Mouse (Mus musculus) heart, adult 18-20 months (tissue): ENCODE results near the gene Pex26. TPM values are rescaled to one million over a fixed set of nuclear protein-coding genes. Genes with fewer than 3 reads are reported as not detected.
A peak's percentile ranks its signal among the peaks of the same experiment; 100 is the strongest.

ENCODE experiments used
- DNase-seq, 2 experiments: peaks; one replicate each; pipeline ENCODE4 v3.0.0; 2021 to 2022; ENCODE audit warnings: mixed read lengths in 1 of 2
- total RNA-seq, 2 experiments: library from RNA; stranded (reverse); gene quantifications; 2 replicates each; pipeline ENCODE4 v1.2.3; 2021

The Pex26 gene
- total RNA-seq, 2 experiments from 2014 or later, result 6.7 to 7.9 TPM

DNA sequence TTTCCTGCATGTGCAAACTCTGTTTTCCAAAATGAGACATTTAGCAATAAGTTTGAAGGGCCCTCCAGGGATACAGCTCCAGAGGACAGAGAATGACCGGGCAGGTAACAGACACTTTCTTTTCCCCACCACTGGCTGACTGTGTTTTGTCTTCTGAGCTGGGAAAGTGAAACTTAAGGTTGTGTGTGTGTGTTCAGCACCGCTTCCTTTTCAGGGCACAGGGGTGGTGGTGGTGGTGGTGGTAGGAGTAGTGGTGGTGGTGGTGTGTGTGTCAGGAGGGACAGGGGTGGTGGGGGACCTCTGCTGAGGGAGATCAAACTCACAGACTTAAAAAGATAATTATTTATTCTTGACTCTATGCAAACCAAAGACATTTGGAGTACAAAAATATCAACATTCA, 58.3 kb downstream of the Pex26 start:
- DNase-seq, result no peak

GRCm38 (mm10) chr6:121243161-121243560, 59.7 kb downstream of the Pex26 start:
- no peak for DNase-seq

DNA sequence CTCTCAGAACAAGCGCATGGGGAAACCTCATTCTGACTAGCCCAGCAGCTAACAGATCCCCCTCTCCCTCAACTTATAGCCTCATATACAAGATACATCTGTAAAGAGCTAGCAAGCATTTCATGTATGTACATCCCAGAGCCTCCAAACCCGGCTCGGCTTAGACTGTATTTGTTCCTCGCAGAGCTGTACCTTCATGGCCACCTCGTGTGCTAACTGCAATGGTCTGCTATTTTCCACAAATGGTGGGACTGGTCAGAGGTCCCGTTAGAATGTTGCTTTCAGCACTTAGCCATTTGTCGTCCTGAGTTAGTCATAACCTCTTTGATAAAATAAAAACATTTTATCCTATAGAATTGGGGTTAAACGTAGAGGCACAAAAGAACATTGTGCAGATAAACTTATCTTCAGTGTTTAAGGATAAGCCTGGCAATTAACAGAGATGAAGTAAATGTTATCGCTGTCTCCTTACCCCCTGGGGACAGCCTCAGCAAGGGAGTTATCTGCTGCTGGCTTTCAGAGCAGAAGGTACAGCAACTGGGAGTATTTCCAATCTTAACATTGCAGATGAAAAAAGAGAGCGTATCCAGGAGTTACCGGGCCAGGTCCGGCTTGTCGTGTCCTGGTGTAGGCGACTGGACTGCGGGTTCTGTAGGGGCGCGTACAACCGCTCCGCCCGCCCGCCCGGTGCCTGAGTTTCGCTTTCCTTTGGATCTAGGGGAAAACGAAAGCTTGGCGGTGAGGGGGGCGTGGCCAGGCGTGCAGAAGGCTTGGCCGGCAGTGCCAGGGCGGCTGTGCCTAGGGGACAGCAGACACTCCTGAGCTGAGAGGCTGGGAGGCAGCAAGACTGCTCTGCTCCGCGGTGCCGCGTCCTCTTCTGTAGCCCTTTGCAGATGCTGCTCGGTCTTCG, 61.9 kb downstream of the Pex26 start, which contains the start of gene Usp18:
Gene Usp18, plus strand, starts transcription at position 780 of the 910 bp plus-strand sequence.
- peak; percentile 94 to 96 for DNase-seq

DNA sequence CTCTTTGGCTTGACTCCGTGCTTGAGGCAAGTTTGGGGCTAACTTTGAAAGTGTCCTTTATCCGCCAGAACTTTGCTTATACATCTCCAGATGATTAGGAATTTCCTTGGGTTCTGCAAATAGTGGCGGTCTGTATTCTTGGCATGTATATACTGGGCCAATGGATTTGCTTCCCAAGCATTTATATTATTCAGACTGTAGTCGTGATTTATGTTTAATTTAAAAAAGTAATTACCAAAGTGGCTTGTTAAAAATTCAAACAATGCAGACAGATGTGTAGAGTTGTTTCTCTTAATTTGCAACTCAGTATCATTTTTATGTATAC, 62.5 kb downstream of the Pex26 start:
- DNase-seq, result no peak

Other genes starting within 250 kb of the Pex26 start
- 100 to 1,000 TPM; 109 to 123 TPM for gene Mical3, start 52.7 kb upstream of the Pex26 start, total RNA-seq
- gene Tuba8, start 27.0 kb downstream of the Pex26 start, total RNA-seq, result 100 to 1,000 TPM; 145 to 182 TPM
- gene Usp18, start 62.2 kb downstream of the Pex26 start, total RNA-seq, result 1 to 10 TPM; 1.3 to 1.7 TPM
- gene Slc6a13, start 116.6 kb downstream of the Pex26 start, total RNA-seq, result under 1 TPM; 0.21 to 0.35 TPM
- not detected for gene Slc6a12, start 159.4 kb downstream of the Pex26 start, total RNA-seq